Mouse (Mus musculus) stomach, postnatal 0 days (tissue): ENCODE measurements around the gene Ceacam18.

Experiments
- CTCF ChIP-seq: IDR thresholded peaks from 2 replicates; pipeline ENCODE4 v1.5.1; 2016; ENCODE audit warnings: antibody characterized with exemption, low read depth, mild to moderate bottlenecking, moderate library complexity
- EP300 ChIP-seq: optimal IDR thresholded peaks from 2 replicates; pipeline ENCODE3; 2016; ENCODE audit warnings: antibody characterized with exemption

DNA sequence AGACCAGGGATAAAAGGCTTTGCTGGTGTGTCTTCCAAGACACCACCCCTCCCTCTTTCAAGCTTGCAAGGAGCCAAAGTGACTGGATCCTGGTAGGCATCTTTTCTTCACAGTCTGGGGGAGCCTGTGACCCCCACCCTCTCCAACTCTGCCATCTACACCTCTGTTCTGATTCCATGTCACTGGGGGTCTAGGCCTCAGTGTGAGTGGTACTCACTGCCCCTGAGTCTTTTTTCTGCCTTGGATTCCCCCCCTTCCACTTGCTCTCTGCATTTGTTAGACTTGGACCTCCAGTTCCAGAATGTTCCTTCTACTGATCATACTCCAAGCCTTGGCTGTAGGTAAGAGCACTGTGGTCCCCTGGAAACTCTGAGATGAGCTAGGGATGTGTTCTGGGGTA, 55.6 kb downstream of the Ceacam18 start, which contains the start of gene Klk14:
- TF ChIP-seq CTCF: no peak
- TF ChIP-seq EP300: no peak
